Mouse (Mus musculus): Measurements from ENCODE around the gene Sfn.

GRCm38 (mm10) chr4:133577983-133578382 lies 24.0 kb downstream of the Sfn start:
- no peak for TF ChIP-seq CTCF (conservative IDR thresholded peaks at IDR 0.05; ENCODE audit: insufficient read depth, insufficient read length, low read depth, low read length)
- no peak for TF ChIP-seq POLR2A (IDR thresholded peaks at IDR 0.05; ENCODE audit: low read depth, low read length)

Data from kidney, adult 2 months (tissue).